Mouse (Mus musculus): Measurements from ENCODE around the gene Ddx49. TPM values are rescaled to one million over a fixed set of nuclear protein-coding genes. Genes with fewer than 3 reads are reported as not detected.

Gene Ddx49
- polyA plus RNA-seq, 1 experiment from 2014 or later, result 19.5 TPM

GRCm38 (mm10) chr8:70332878-70333202 is 30.6 kb upstream of the Ddx49 start:
- 86% methylated on average over 6 of the region's 6 CpGs for WGBS (ENCODE audit: insufficient replicate concordance)
- peaks cover 74% of the 10 kb centered on the region for H3K36me3 ChIP-seq (replicated peaks)
- ATAC-seq (ENCODE audit: insufficient read depth), result no peak

GRCm38 (mm10) chr8:70332070-70332877 is 30.0 kb upstream of the Ddx49 start:
- H3K27ac ChIP-seq (replicated peaks), result no peak overlapping the region
- H3K9ac ChIP-seq, result no peak overlapping the region
- H3K9me3 ChIP-seq (replicated peaks), result 0 out of 2 replicates have a peak, but pooled peaks cover 2% of the 10 kb centered on the region
- H3K36me3 ChIP-seq (replicated peaks), result peaks cover 69% of the 10 kb centered on the region
- peaks cover 46% of the 10 kb centered on the region for H3K4me1 ChIP-seq (replicated peaks)
- H3K27me3 ChIP-seq, result peaks cover 14% of the 10 kb centered on the region
- no peak overlapping the region for H3K4me2 ChIP-seq
- no peak for ATAC-seq (ENCODE audit: insufficient read depth)
- 48% methylated on average over 41 of the region's 41 CpGs for WGBS (ENCODE audit: insufficient replicate concordance)
- no peak overlapping the region for H3K4me3 ChIP-seq (replicated peaks)

More at GRCm38 (mm10) chr8:70332878-70333202, 30.6 kb upstream of the Ddx49 start:
- no peak overlapping the region for H3K4me3 ChIP-seq (replicated peaks)
- H3K27ac ChIP-seq (replicated peaks), result no peak overlapping the region
- H3K9ac ChIP-seq, result no peak overlapping the region
- peaks cover 41% of the 10 kb centered on the region for H3K4me1 ChIP-seq (replicated peaks)
- peaks cover 14% of the 10 kb centered on the region for H3K27me3 ChIP-seq
- H3K9me3 ChIP-seq (replicated peaks), result no peaks in the 10 kb centered on the region
- no peak overlapping the region for H3K4me2 ChIP-seq

- Histone ChIP-seq H3K36me3 (replicated peaks) (peaks cover 61% of the 10 kb centered on the region), H3K27ac (replicated peaks) (no peak overlapping the region), H3K4me3 (replicated peaks) (no peak overlapping the region), H3K4me1 (replicated peaks) (peaks cover 49% of the 10 kb centered on the region), H3K4me2 (no peak overlapping the region), H3K9ac (no peak overlapping the region), H3K9me3 (replicated peaks) (0 out of 2 replicates have a peak, but pooled peaks cover 3% of the 10 kb centered on the region), H3K27me3 (peaks cover 14% of the 10 kb centered on the region)
- WGBS (ENCODE audit: insufficient replicate concordance), result 89% methylated on average over 19 of the region's 19 CpGs
- no peak for ATAC-seq (ENCODE audit: insufficient read depth)
Observed at GRCm38 (mm10) chr8:70331526-70331925, 29.2 kb upstream of the Ddx49 start.

- peak overlapping the region; percentile 27; the same call in 1 of the 2 replicates for H3K4me2 ChIP-seq
- WGBS (ENCODE audit: insufficient replicate concordance), result 52% methylated on average over 53 of the region's 53 CpGs
- no peak overlapping the region for H3K9ac ChIP-seq
- H3K9me3 ChIP-seq (replicated peaks), result 0 out of 2 replicates have a peak, but pooled peaks cover 3% of the 10 kb centered on the region
- peak; percentile 25; the same call in 1 of the 2 replicates for ATAC-seq (ENCODE audit: insufficient read depth)
- H3K27ac ChIP-seq (replicated peaks), result no peak overlapping the region
- H3K4me1 ChIP-seq (replicated peaks), result peaks cover 49% of the 10 kb centered on the region
- peaks cover 14% of the 10 kb centered on the region for H3K27me3 ChIP-seq
- peaks cover 54% of the 10 kb centered on the region for H3K36me3 ChIP-seq (replicated peaks)
- H3K4me3 ChIP-seq (replicated peaks), result no peak overlapping the region; the same call in 1 of the 2 replicates
Observed at GRCm38 (mm10) chr8:70330741-70331364, 28.6 kb upstream of the Ddx49 start.

GRCm38 (mm10) chr8:70329835-70330740 is 27.8 kb upstream of the Ddx49 start:
- peak overlapping the region; percentile 27; the same call in 1 of the 2 replicates for H3K4me2 ChIP-seq
- peaks cover 47% of the 10 kb centered on the region for H3K36me3 ChIP-seq (replicated peaks)
- H3K27me3 ChIP-seq, result peaks cover 14% of the 10 kb centered on the region
- H3K4me1 ChIP-seq (replicated peaks), result peaks cover 49% of the 10 kb centered on the region
- H3K9me3 ChIP-seq (replicated peaks), result 0 out of 2 replicates have a peak, but pooled peaks cover 3% of the 10 kb centered on the region
- no peak; the same call in 1 of the 2 replicates for ATAC-seq (ENCODE audit: insufficient read depth)
- 18% methylated on average over 45 of the region's 45 CpGs for WGBS (ENCODE audit: insufficient replicate concordance)
- H3K4me3 ChIP-seq (replicated peaks), result no peak overlapping the region; the same call in 1 of the 2 replicates
- no peak overlapping the region for H3K9ac ChIP-seq
- no peak overlapping the region for H3K27ac ChIP-seq (replicated peaks)

GRCm38 (mm10) chr8:70329124-70329834 is 27.0 kb upstream of the Ddx49 start, which contains the start of gene Gdf1:
Gene Gdf1, plus strand, starts transcription at chr8:70329817.
- Histone ChIP-seq H3K4me2 (peak within 1 kb of the TSS; percentile 27; the same call in 1 of the 2 replicates), H3K36me3 (replicated peaks) (peaks cover 39% of the 10 kb centered on the region), H3K4me3 (replicated peaks) (no peak within 1 kb of the TSS; the same call in 1 of the 2 replicates), H3K27me3 (peaks cover 14% of the 10 kb centered on the region), H3K9ac (no peak within 1 kb of the TSS), H3K4me1 (replicated peaks) (peaks cover 49% of the 10 kb centered on the region), H3K9me3 (replicated peaks) (0 out of 2 replicates have a peak, but pooled peaks cover 3% of the 10 kb centered on the region), H3K27ac (replicated peaks) (peak within 1 kb of the TSS; percentile 87)
- ATAC-seq (ENCODE audit: insufficient read depth), result no peak
- WGBS (ENCODE audit: insufficient replicate concordance), result 37% methylated on average over 14 of the region's 14 CpGs

GRCm38 (mm10) chr8:70327512-70327911 is 25.2 kb upstream of the Ddx49 start:
- ATAC-seq (ENCODE audit: insufficient read depth), result peak; percentile 73
- Histone ChIP-seq H3K9ac (no peak overlapping the region), H3K4me2 (0 out of 2 replicates have a peak overlapping the region, but pooled peaks have one; percentile 0), H3K4me3 (replicated peaks) (no peak overlapping the region), H3K27me3 (peaks cover 17% of the 10 kb centered on the region), H3K9me3 (replicated peaks) (0 out of 2 replicates have a peak, but pooled peaks cover 3% of the 10 kb centered on the region), H3K27ac (replicated peaks) (peak overlapping the region; percentile 87), H3K4me1 (replicated peaks) (peaks cover 49% of the 10 kb centered on the region), H3K36me3 (replicated peaks) (peaks cover 21% of the 10 kb centered on the region)
- 62% methylated on average over 6 of the region's 6 CpGs for WGBS (ENCODE audit: insufficient replicate concordance)

- no peak overlapping the region for H3K4me3 ChIP-seq (replicated peaks)
- WGBS (ENCODE audit: insufficient replicate concordance), result 73% methylated on average over 3 of the region's 3 CpGs
Observed at GRCm38 (mm10) chr8:70323716-70324115, 21.4 kb upstream of the Ddx49 start.

GRCm38 (mm10) chr8:70317872-70318271 is 15.6 kb upstream of the Ddx49 start:
- Histone ChIP-seq H3K36me3 (replicated peaks) (peaks cover 7% of the 10 kb centered on the region), H3K4me3 (replicated peaks) (no peak overlapping the region), H3K27ac (replicated peaks) (no peak overlapping the region), H3K9ac (no peak overlapping the region), H3K9me3 (replicated peaks) (no peaks in the 10 kb centered on the region), H3K4me1 (replicated peaks) (peaks cover 10% of the 10 kb centered on the region), H3K27me3 (peaks cover 58% of the 10 kb centered on the region), H3K4me2 (no peak overlapping the region)
- WGBS (ENCODE audit: insufficient replicate concordance), result 68% methylated on average over 5 of the region's 5 CpGs
- ATAC-seq (ENCODE audit: insufficient read depth), result no peak

More at GRCm38 (mm10) chr8:70323716-70324115, 21.4 kb upstream of the Ddx49 start:
- H3K4me1 ChIP-seq (replicated peaks), result peaks cover 17% of the 10 kb centered on the region
- no peak overlapping the region for H3K4me2 ChIP-seq
- H3K27ac ChIP-seq (replicated peaks), result no peak overlapping the region
- H3K36me3 ChIP-seq (replicated peaks), result no peaks in the 10 kb centered on the region
- peaks cover 16% of the 10 kb centered on the region for H3K27me3 ChIP-seq
- no peak overlapping the region for H3K9ac ChIP-seq
- ATAC-seq (ENCODE audit: insufficient read depth), result no peak
- 0 out of 2 replicates have a peak, but pooled peaks cover 3% of the 10 kb centered on the region for H3K9me3 ChIP-seq (replicated peaks)

Measured in liver, embryonic 15.5 days (tissue).